In the genomic region with DNA sequence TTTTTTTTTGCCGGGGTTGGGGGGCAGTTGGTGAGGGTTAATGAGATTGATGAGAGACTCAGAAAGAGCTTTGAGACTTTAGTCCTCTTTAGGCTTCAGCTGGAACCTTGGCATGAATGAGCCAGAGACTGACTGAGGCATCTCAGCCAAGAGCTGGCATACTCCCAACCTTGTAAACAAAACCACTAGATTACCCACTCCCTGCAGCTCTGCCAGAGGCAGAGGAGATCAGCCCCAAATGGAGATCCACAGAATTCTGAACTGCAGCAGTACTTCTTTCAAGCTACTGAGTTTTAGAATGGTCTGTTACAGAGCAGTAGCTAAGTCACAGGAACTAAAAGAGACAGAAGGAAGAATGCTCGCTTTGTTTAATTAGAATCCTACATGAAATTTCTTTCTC, we compare ENCODE assay signal across 10 mouse cellular contexts. TPM values are rescaled to one million over a fixed set of nuclear protein-coding genes. Genes with fewer than 3 reads are reported as not detected.
DNase-seq lines count a peak whose midpoint lies in the region; ATAC-seq and TF ChIP-seq lines count a peak whose summit lies in the region.
"Had no signal": no experiment of that assay in that cellular context is flagged by ENCODE, and none has a peak within 500 bp of the region (broad histone marks: within the 10 kb centered on the region; RNA-seq: fewer than 3 reads in every experiment).

No protein-coding gene starts in this region.

- H3K27me3 ChIP-seq in lung, embryonic 14.5 days (ENCODE audit: insufficient read depth, low read length), result no peaks in the 10 kb centered on the region

- DNase-seq in lung, embryonic 14.5 days, result peak; percentile 77
- no peak for DNase-seq in lung, postnatal 4 days
- DNase-seq in brain, embryonic 18.5 days (ENCODE audit: low read depth, low spot score), result peak; percentile 42
- peak; percentile 65 for DNase-seq in fibroblast of lung, adult 2 months (ENCODE audit: low read depth)
- DNase-seq in lung, postnatal 14 days, result peak; percentile 39
- no peak for DNase-seq in kidney, postnatal 25 days

- H3K4me2 ChIP-seq in lung, embryonic 14.5 days, result no peak overlapping the region

- H3K27ac ChIP-seq in lung, embryonic 14.5 days (ENCODE audit: low read depth), result no peak overlapping the region
- H3K27ac ChIP-seq: heart, adult 2 months; liver, embryonic 14.5 days had no signal

- no peaks in the 10 kb centered on the region for H3K36me3 ChIP-seq in lung, embryonic 14.5 days (ENCODE audit: insufficient read depth)

- no peaks in the 10 kb centered on the region for H3K9me3 ChIP-seq in lung, embryonic 14.5 days (ENCODE audit: low read depth, low read length)

- no peak for TF ChIP-seq CTCF in lung, embryonic 14.5 days (IDR thresholded peaks at IDR 0.05; ENCODE audit: low read depth)

- 63% methylated on average over 2 of the region's 2 CpGs for WGBS in lung, embryonic 14.5 days

- no peak overlapping the region for H3K4me3 ChIP-seq in lung, embryonic 14.5 days (ENCODE audit: low read depth, low read length)
- H3K4me3 ChIP-seq: heart, adult 2 months had no signal

- ATAC-seq in lung, embryonic 14.5 days (ENCODE audit: insufficient read depth), result peak; percentile 62; the same call in 1 of the 2 replicates
- ATAC-seq in erythroid progenitor cell, adult 5-6 weeks (replicated peaks; ENCODE audit: low FRiP score, poor library complexity, severe bottlenecking), result no peak

- no peaks in the 10 kb centered on the region for H3K4me1 ChIP-seq in lung, embryonic 14.5 days (ENCODE audit: insufficient read depth)

- H3K9ac ChIP-seq in lung, embryonic 14.5 days, result no peak overlapping the region
- H3K9ac ChIP-seq: liver, embryonic 14.5 days had no signal

RNA-seq across cellular contexts. Expression of gene Sycp3, which starts 8.1 kb away (rescaled TPM):
- 0.22 TPM in 1 of 2 replicates, not detected in the other for polyA plus RNA-seq in lung, embryonic 14.5 days (2014; fragmentation: Nextera tagmentation; extraction: Ambion mirVana)
- total RNA-seq in erythroid progenitor cell, adult 5-6 weeks (2015; ENCODE audit: low replicate concordance), result not detected in 2 replicates
- not detected in 2 replicates for total RNA-seq in erythroid progenitor cell, adult 5-6 weeks (2017; ENCODE audit: low replicate concordance)
- total RNA-seq: heart, adult 2 months had no signal
- polyA plus RNA-seq: heart, adult 2 months; stomach, embryonic 14.5 days had no signal

RNA-seq across cellular contexts. Expression of gene Chpt1, which starts 52.7 kb away (rescaled TPM):
- polyA plus RNA-seq in lung, embryonic 14.5 days (2014; fragmentation: Nextera tagmentation; extraction: Ambion mirVana), result 40.5 and 43.7 TPM in 2 replicates
- 10.8 and 20.5 TPM in 2 replicates for total RNA-seq in erythroid progenitor cell, adult 5-6 weeks (2015; ENCODE audit: low replicate concordance)
- 1.7 and 3.9 TPM in 2 replicates for total RNA-seq in erythroid progenitor cell, adult 5-6 weeks (2017; ENCODE audit: low replicate concordance)

Comparison
In these comparisons a context has a peak if more than half of its experiments do, and no peak if none do; other contexts are left out.
1. DNase-seq: peak in lung, embryonic 14.5 days (single experiment), brain, embryonic 18.5 days (single experiment), fibroblast of lung, adult 2 months (single experiment) and lung, postnatal 14 days (single experiment); none in lung, postnatal 4 days (0 of 2) and kidney, postnatal 25 days (0 of 2).